Mouse (Mus musculus) left cerebral cortex, postnatal 10 days (tissue): ENCODE measurements around the gene Olfr872. TPM values are rescaled to one million over a fixed set of nuclear protein-coding genes. Genes with fewer than 3 reads are reported as not detected.
"Not testable (repeated sequence)": the region's sequence is repeated elsewhere in the genome, so short reads cannot be mapped to it uniquely, and the experiment has no call there.

Experiments
- DNase-seq, 2 experiments: peaks; one replicate each; pipeline ENCODE4 v3.0.0; 2021 to 2022; ENCODE audit warnings: low spot score in 2 of 2, mixed read lengths in 1 of 2; ENCODE audit errors: extremely low spot score in 1 of 2
- intact Hi-C: fragments of 180-260 bp; cut with DNase I; formaldehyde crosslinking; loops from one replicate; pipeline ENCODE4 v1.15.1; 2025
- total RNA-seq, 2 experiments: library from RNA; stranded (reverse); gene quantifications; 2 replicates each; pipeline ENCODE4 v1.2.3; 2021

The Olfr872 gene
- total RNA-seq = not detected

GRCm38 (mm10) chr9:20236819-20237218 lies at the start of gene Olfr872:
Olfr872 (plus strand) TSS chr9:20237119.
- intact Hi-C loops = no loop called here
- no peak for DNase-seq

- intact Hi-C loops = no loop called here
- no peak for DNase-seq
Measured at GRCm38 (mm10) chr9:20202131-20202530, 34.8 kb upstream of the Olfr872 start.

- intact Hi-C loops, DNase-seq: not testable (repeated sequence)
Measured at GRCm38 (mm10) chr9:20203413-20203984, 33.4 kb upstream of the Olfr872 start.

- intact Hi-C loops = no loop called here
- DNase-seq = no peak
Measured at GRCm38 (mm10) chr9:20210812-20211211, 26.1 kb upstream of the Olfr872 start.

- intact Hi-C loops = no loop called here
- DNase-seq = no peak
Measured at GRCm38 (mm10) chr9:20211477-20211876, 25.4 kb upstream of the Olfr872 start.

GRCm38 (mm10) chr9:20211907-20212306 lies 25.0 kb upstream of the Olfr872 start, which contains the start of gene Olfr871:
Olfr871 (plus strand) TSS chr9:20212207.
- intact Hi-C loops = no loop called here
- DNase-seq = no peak

GRCm38 (mm10) chr9:20237378-20237777 lies 459 bp downstream of the Olfr872 start:
- intact Hi-C loops = no loop called here
- no peak for DNase-seq

- intact Hi-C loops = no loop called here
- no peak for DNase-seq
Measured at GRCm38 (mm10) chr9:20282051-20282450, 45.1 kb downstream of the Olfr872 start, which contains the start of gene Olfr39. Olfr39 (plus strand) TSS chr9:20282351.

- DNase-seq, intact Hi-C loops: not testable (repeated sequence)
Measured at GRCm38 (mm10) chr9:20295562-20295961, 58.6 kb downstream of the Olfr872 start.

- DNase-seq = no peak
- intact Hi-C loops = no loop called here
Measured at GRCm38 (mm10) chr9:20298232-20298631, 61.3 kb downstream of the Olfr872 start, which contains the start of gene Olfr873. Olfr873 (plus strand) TSS chr9:20298532.

Other genes starting within 250 kb of the Olfr872 start
- not detected for gene Olfr866, start 209.1 kb upstream of the Olfr872 start, total RNA-seq
- not detected for gene Olfr867, start 179.6 kb upstream of the Olfr872 start, total RNA-seq
- not detected for gene Olfr868, start 138.5 kb upstream of the Olfr872 start, total RNA-seq
- not detected for gene Olfr869, start 108.1 kb upstream of the Olfr872 start, total RNA-seq
- gene Olfr870, start 63.1 kb upstream of the Olfr872 start, total RNA-seq = not detected
- not detected for gene Olfr871, start 24.9 kb upstream of the Olfr872 start, total RNA-seq
- gene Olfr39, start 45.2 kb downstream of the Olfr872 start, total RNA-seq = not detected
- not detected for gene Olfr873, start 61.4 kb downstream of the Olfr872 start, total RNA-seq
- gene Olfr18, start 99.0 kb downstream of the Olfr872 start, total RNA-seq = not detected
- gene Zfp560, start 148.1 kb downstream of the Olfr872 start, total RNA-seq = 10 to 100 TPM; 13.5 to 15.5 TPM
- 10 to 100 TPM; 30.9 to 31.5 TPM for gene Zfp26, start 223.0 kb downstream of the Olfr872 start, total RNA-seq